Mouse (Mus musculus): ENCODE measurements around the gene Dars. TPM values are rescaled to one million over a fixed set of nuclear protein-coding genes. Genes with fewer than 3 reads are reported as not detected.

Gene Dars
- polyA plus RNA-seq, 1 experiment from 2014 or later, result 216 TPM

DNA sequence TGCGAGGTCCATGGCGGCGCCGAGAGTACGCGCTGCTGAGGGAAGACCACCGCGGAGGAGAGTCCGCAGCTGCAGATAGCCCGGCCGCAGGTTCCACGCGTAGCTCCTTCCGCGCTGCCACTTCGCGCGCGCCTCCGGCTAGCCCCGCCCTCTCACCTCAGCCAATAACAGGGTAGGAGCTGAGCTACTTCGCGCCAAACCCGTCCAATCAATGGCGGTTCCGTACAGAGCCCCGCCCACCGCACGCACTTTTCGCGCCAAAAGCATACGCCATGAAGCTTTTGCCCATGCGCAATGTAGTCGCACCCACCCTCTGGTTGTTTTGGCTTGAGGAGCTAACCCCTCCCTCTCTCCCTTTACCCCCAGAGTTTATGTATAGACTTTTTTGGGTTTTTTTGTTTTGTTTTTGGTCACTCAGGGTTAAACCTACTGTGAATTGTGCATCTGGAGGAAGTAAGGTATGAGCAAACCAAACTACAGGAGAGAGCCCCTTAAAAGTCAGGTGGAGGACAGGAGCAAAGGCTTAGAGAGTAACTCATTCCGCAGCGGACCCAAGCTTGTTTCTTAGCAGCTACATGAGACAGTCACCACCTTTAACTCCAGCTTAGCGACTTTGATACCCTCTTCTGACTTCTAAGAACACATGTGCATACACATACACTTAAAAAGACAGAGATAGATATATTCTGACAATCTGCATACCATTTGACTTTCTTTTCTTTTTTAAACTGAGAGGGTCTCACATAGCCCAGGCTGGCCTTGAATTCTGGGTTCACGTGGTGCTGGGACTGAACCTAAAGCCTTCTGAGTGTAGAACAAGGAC is 57.4 kb downstream of the Dars start, which contains the start of gene Mcm6:
Gene Mcm6 (minus strand): TSS at position 111 of the 823 bp plus-strand sequence.
- 3% methylated on average over 38 of the region's 38 CpGs for WGBS
- Histone ChIP-seq H3K4me3 (peak within 1 kb of the TSS; percentile 82), H3K36me3 (peaks cover 64% of the 10 kb centered on the region), H3K27me3 (ENCODE audit: low read depth, poor library complexity, severe bottlenecking) (no peaks in the 10 kb centered on the region), H3K27ac (replicated peaks) (peak within 1 kb of the TSS; percentile 92), H3K4me1 (peaks cover 34% of the 10 kb centered on the region), H3K9me3 (replicated peaks) (no peaks in the 10 kb centered on the region)
- DNase-seq (ENCODE audit: low spot score), result peak; percentile 95

GRCm38 (mm10) chr1:128358916-128359553 is 58.1 kb downstream of the Dars start:
- DNase-seq (ENCODE audit: low spot score), result no peak
- Histone ChIP-seq H3K9me3 (replicated peaks) (no peaks in the 10 kb centered on the region), H3K4me1 (peaks cover 34% of the 10 kb centered on the region), H3K36me3 (peaks cover 65% of the 10 kb centered on the region), H3K27ac (replicated peaks) (peak overlapping the region; percentile 92), H3K27me3 (ENCODE audit: low read depth, poor library complexity, severe bottlenecking) (no peaks in the 10 kb centered on the region), H3K4me3 (peak overlapping the region; percentile 82)
- WGBS, result under 1% methylated on average over 35 of the region's 35 CpGs

- H3K4me1 ChIP-seq, result peaks cover 34% of the 10 kb centered on the region
- no peak for DNase-seq (ENCODE audit: low spot score)
- peak overlapping the region; percentile 92; the same call in 1 of the 2 replicates for H3K27ac ChIP-seq (replicated peaks)
- H3K4me3 ChIP-seq, result peak overlapping the region; percentile 82
- 77% methylated on average over 6 of the region's 6 CpGs for WGBS
- H3K36me3 ChIP-seq, result peaks cover 67% of the 10 kb centered on the region
- no peaks in the 10 kb centered on the region for H3K9me3 ChIP-seq (replicated peaks)
- no peaks in the 10 kb centered on the region for H3K27me3 ChIP-seq (ENCODE audit: low read depth, poor library complexity, severe bottlenecking)
These were observed 58.9 kb downstream of the Dars start for GRCm38 (mm10) chr1:128358276-128358675.

DNA sequence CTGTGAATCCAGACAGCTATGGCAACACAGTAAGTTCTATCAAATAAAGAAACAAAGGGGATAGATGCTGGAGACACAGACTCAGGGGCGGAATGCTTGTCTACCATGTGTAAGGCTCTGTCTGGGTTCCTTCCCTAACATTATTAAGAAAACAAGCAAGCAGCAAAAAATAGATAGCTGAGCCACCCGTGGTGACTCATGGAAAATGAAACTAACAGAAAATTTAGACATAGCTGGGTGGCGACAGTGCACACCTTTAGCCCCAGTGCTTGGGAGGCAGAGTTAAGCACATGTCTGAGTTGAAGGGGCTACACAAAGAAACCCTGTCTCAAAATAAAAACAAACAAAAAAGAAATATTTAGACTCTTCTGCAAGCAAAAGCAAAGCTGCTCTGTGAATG is 59.7 kb downstream of the Dars start:
- no peak overlapping the region; the same call in 1 of the 2 replicates for H3K27ac ChIP-seq (replicated peaks)
- WGBS, result 66% methylated on average over 3 of the region's 3 CpGs
- peak overlapping the region; percentile 82 for H3K4me3 ChIP-seq
- H3K27me3 ChIP-seq (ENCODE audit: low read depth, poor library complexity, severe bottlenecking), result no peaks in the 10 kb centered on the region
- H3K4me1 ChIP-seq, result peaks cover 34% of the 10 kb centered on the region
- H3K36me3 ChIP-seq, result peaks cover 67% of the 10 kb centered on the region
- DNase-seq (ENCODE audit: low spot score), result no peak
- H3K9me3 ChIP-seq (replicated peaks), result no peaks in the 10 kb centered on the region

DNA sequence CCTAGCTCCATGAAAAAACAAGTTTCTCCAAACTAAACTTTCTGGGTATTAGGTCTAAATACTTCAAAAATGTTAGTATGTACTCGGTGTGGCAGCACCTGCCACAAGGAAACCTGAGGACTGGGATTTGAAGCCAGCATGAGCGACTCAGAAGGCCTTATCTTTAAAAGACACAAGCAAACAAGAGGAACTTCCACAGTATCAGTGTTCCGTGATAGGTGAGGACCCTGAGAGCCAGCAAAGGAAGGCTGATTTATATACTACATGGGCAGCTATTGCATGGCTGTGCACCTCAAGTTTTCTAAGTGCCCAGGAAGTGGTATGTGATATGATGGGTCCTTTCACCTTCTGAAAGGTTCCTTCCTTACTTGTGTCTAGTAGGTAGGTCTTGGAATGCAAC is 64.1 kb downstream of the Dars start:
- DNase-seq (ENCODE audit: low spot score), result no peak
- WGBS, result 92% methylated on average over 3 of the region's 3 CpGs

DNA sequence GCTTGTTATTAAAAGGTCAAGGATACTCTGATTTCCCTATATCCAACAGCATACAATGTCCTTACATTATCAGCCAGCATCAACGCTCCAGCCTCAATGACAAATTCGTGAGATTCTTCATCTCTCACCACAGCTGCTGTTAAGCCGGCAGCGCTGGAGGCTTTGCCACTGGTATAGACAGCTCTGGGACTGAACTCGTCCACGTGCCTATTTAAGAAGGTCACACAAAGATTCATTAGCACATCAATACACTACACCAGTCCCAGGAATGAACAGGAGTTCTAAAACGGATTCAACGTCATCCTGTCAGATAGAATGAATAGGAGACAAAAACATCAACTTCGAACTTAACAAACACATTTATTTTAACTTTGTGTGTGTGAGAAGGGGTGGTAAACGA is 72.9 kb downstream of the Dars start:
- Histone ChIP-seq H3K27ac (replicated peaks) (no peak overlapping the region), H3K4me1 (peaks cover 6% of the 10 kb centered on the region), H3K36me3 (peaks cover 96% of the 10 kb centered on the region), H3K9me3 (replicated peaks) (no peaks in the 10 kb centered on the region), H3K27me3 (ENCODE audit: low read depth, poor library complexity, severe bottlenecking) (peaks cover 74% of the 10 kb centered on the region), H3K4me3 (no peak overlapping the region)
- 40% methylated on average over 10 of the region's 10 CpGs for WGBS
- DNase-seq (ENCODE audit: low spot score), result peak; percentile 52

More for the DNA sequence above, 64.1 kb downstream of the Dars start:
- no peaks in the 10 kb centered on the region for H3K9me3 ChIP-seq (replicated peaks)
- H3K27me3 ChIP-seq (ENCODE audit: low read depth, poor library complexity, severe bottlenecking), result peaks cover 23% of the 10 kb centered on the region
- H3K36me3 ChIP-seq, result peaks cover 98% of the 10 kb centered on the region
- H3K27ac ChIP-seq (replicated peaks), result no peak overlapping the region
- H3K4me1 ChIP-seq, result peaks cover 17% of the 10 kb centered on the region
- no peak overlapping the region for H3K4me3 ChIP-seq

- no peak for DNase-seq (ENCODE audit: low spot score)
- Histone ChIP-seq H3K4me1 (no peaks in the 10 kb centered on the region), H3K9me3 (replicated peaks) (no peaks in the 10 kb centered on the region), H3K36me3 (peaks cover 96% of the 10 kb centered on the region), H3K27ac (replicated peaks) (no peak overlapping the region), H3K4me3 (no peak overlapping the region), H3K27me3 (ENCODE audit: low read depth, poor library complexity, severe bottlenecking) (peaks cover 16% of the 10 kb centered on the region)
- 91% methylated on average over 13 of the region's 13 CpGs for WGBS
These were observed 79.4 kb downstream of the Dars start for GRCm38 (mm10) chr1:128337708-128338320.

GRCm38 (mm10) chr1:128330313-128330712 is 86.9 kb downstream of the Dars start:
- H3K4me3 ChIP-seq, result no peak overlapping the region
- no peak overlapping the region for H3K27ac ChIP-seq (replicated peaks)
- H3K27me3 ChIP-seq (ENCODE audit: low read depth, poor library complexity, severe bottlenecking), result no peaks in the 10 kb centered on the region
- H3K4me1 ChIP-seq, result no peaks in the 10 kb centered on the region
- no peaks in the 10 kb centered on the region for H3K9me3 ChIP-seq (replicated peaks)
- DNase-seq (ENCODE audit: low spot score), result no peak
- 88% methylated on average over 1 of the region's 1 CpGs for WGBS
- peaks cover 96% of the 10 kb centered on the region for H3K36me3 ChIP-seq

DNA sequence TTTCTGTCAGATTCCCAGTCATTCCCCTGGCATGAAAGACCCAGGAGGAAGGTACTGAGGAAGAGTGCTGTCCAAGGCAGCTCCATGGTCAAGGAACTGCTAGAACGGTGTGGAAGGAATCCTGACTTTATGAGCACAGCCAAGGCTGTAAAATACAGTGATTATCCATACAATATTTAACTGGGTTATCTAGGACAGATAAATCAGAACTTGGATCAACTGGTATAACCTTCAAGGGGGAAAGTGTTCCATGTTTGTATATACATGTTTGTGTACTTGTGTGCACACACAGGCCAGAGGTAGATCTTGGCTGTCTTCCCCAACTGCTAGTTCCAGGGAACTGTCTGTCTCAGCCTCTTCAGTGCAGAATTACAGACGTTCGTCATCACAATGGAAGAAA is 89.0 kb downstream of the Dars start, which contains the start of gene Lct:
Gene Lct (minus strand): TSS at position 101 of the 400 bp plus-strand sequence.
- Histone ChIP-seq H3K36me3 (peaks cover 92% of the 10 kb centered on the region), H3K9me3 (replicated peaks) (no peaks in the 10 kb centered on the region), H3K27me3 (ENCODE audit: low read depth, poor library complexity, severe bottlenecking) (no peaks in the 10 kb centered on the region), H3K27ac (replicated peaks) (no peak within 1 kb of the TSS), H3K4me1 (no peaks in the 10 kb centered on the region), H3K4me3 (no peak within 1 kb of the TSS)
- DNase-seq (ENCODE audit: low spot score), result no peak
- WGBS, result 87% methylated on average over 3 of the region's 3 CpGs

DNA sequence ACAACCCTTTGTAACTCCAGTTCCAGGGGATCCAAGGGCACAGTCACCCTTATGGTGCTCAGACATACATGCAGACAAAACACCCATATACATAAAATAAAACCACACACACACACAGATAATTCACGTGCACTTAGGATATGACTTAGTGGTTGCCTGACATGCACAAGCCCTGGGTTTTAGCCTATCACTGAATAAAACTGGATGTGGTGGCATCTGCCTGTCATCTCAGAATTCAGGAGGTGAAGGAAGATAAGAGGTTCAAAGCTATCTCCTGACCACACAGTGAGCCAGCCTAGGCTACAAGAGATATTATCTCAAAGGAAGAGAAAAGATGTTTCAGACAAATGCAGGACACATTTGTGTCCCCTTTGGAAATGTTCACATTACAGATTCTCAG is 90.0 kb downstream of the Dars start:
- WGBS, result 78% methylated on average over 1 of the region's 1 CpGs
- H3K27ac ChIP-seq (replicated peaks), result no peak overlapping the region
- no peak for DNase-seq (ENCODE audit: low spot score)
- no peak overlapping the region for H3K4me3 ChIP-seq
- H3K36me3 ChIP-seq, result peaks cover 82% of the 10 kb centered on the region
- no peaks in the 10 kb centered on the region for H3K4me1 ChIP-seq
- H3K27me3 ChIP-seq (ENCODE audit: low read depth, poor library complexity, severe bottlenecking), result no peaks in the 10 kb centered on the region
- H3K9me3 ChIP-seq (replicated peaks), result no peaks in the 10 kb centered on the region

GRCm38 (mm10) chr1:128324776-128325175 is 92.4 kb downstream of the Dars start:
- 92% methylated on average over 2 of the region's 2 CpGs for WGBS
- Histone ChIP-seq H3K36me3 (peaks cover 58% of the 10 kb centered on the region), H3K4me1 (no peaks in the 10 kb centered on the region), H3K9me3 (replicated peaks) (no peaks in the 10 kb centered on the region), H3K4me3 (no peak overlapping the region), H3K27me3 (ENCODE audit: low read depth, poor library complexity, severe bottlenecking) (no peaks in the 10 kb centered on the region), H3K27ac (replicated peaks) (no peak overlapping the region)
- DNase-seq (ENCODE audit: low spot score), result no peak

GRCm38 (mm10) chr1:128323026-128323643 is 94.0 kb downstream of the Dars start:
- 92% methylated on average over 8 of the region's 8 CpGs for WGBS

More at GRCm38 (mm10) chr1:128323026-128323643, 94.0 kb downstream of the Dars start:
- H3K4me3 ChIP-seq, result no peak overlapping the region
- no peak overlapping the region for H3K27ac ChIP-seq (replicated peaks)
- H3K9me3 ChIP-seq (replicated peaks), result no peaks in the 10 kb centered on the region
- H3K4me1 ChIP-seq, result no peaks in the 10 kb centered on the region
- no peaks in the 10 kb centered on the region for H3K27me3 ChIP-seq (ENCODE audit: low read depth, poor library complexity, severe bottlenecking)
- DNase-seq (ENCODE audit: low spot score), result no peak
- peaks cover 42% of the 10 kb centered on the region for H3K36me3 ChIP-seq
